Mouse (Mus musculus) stomach, postnatal 0 days (tissue): Measurements from ENCODE around the gene Plxnd1.

ENCODE experiments used
- CTCF ChIP-seq: IDR thresholded peaks from 2 replicates; pipeline ENCODE4 v1.5.1; 2016; ENCODE audit warnings: antibody characterized with exemption, low read depth, mild to moderate bottlenecking, moderate library complexity
- EP300 ChIP-seq: optimal IDR thresholded peaks from 2 replicates; pipeline ENCODE3; 2016; ENCODE audit warnings: antibody characterized with exemption

DNA sequence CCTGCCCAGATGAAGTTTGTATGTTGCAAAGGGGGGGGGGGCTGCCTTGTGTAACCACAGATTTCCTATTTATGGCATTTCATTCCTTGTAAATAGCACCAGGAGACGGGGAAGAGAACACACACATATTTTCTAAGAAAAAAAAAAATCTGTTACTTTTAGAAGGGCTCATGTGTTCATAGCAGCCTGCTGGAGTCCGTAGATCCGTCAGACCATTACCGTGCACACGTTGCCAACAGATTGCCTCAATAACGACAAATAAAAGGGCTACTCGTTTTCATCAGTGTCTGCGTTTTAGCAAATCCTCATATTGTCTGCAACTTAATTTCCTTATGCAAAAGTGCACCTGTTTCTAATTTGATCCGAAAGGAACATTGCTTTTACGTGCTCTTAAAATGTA is 68.4 kb downstream of the Plxnd1 start:
- TF ChIP-seq EP300 (no peak), CTCF (no peak)
